14 mouse cellular contexts compared by ENCODE assay signal in genomic region chr11:23131632-23132031, GRCm38 (mm10).
"Had no signal": no experiment of that assay in that cellular context is flagged by ENCODE, and none has a peak within 500 bp of the region (broad histone marks: within the 10 kb centered on the region; RNA-seq: fewer than 3 reads in every experiment).

No protein-coding gene starts in this region.

- H3K9ac ChIP-seq: kidney, embryonic 15.5 days; limb, embryonic 15.5 days; liver, embryonic 12.5 days; lung, embryonic 15.5 days; midbrain, embryonic 15.5 days; neural tube, embryonic 13.5 days had no signal

- H3K4me2 ChIP-seq: kidney, embryonic 15.5 days; limb, embryonic 15.5 days; liver, embryonic 12.5 days; lung, embryonic 15.5 days; midbrain, embryonic 11.5 days; midbrain, embryonic 15.5 days; neural tube, embryonic 13.5 days had no signal

- H3K4me3 ChIP-seq: kidney, embryonic 15.5 days; limb, embryonic 15.5 days; liver, embryonic 12.5 days; lung, embryonic 15.5 days; midbrain, embryonic 15.5 days; neural tube, embryonic 13.5 days had no signal

- H3K27ac ChIP-seq: kidney, embryonic 15.5 days; limb, embryonic 15.5 days; liver, embryonic 12.5 days; lung, embryonic 15.5 days; midbrain, embryonic 15.5 days; neural tube, embryonic 13.5 days; stomach, postnatal 0 days had no signal

- H3K27me3 ChIP-seq: kidney, embryonic 15.5 days; limb, embryonic 15.5 days; liver, embryonic 12.5 days; lung, embryonic 15.5 days; midbrain, embryonic 15.5 days; neural tube, embryonic 13.5 days had no signal

- H3K9me3 ChIP-seq: kidney, embryonic 15.5 days; limb, embryonic 15.5 days; liver, embryonic 12.5 days; lung, embryonic 15.5 days; midbrain, embryonic 15.5 days; neural tube, embryonic 13.5 days had no signal

- H3K4me1 ChIP-seq: kidney, embryonic 15.5 days; limb, embryonic 15.5 days; liver, embryonic 12.5 days; lung, embryonic 15.5 days; midbrain, embryonic 15.5 days; neural tube, embryonic 13.5 days had no signal

- DNase-seq: kidney, postnatal 25 days; layer of hippocampus, adult 9-11 months; layer of hippocampus, postnatal 36 days; lung, postnatal 36 days; right cerebral cortex, postnatal 14 days; thymus, postnatal 4 days had no signal

- H3K36me3 ChIP-seq: kidney, embryonic 15.5 days; limb, embryonic 15.5 days; liver, embryonic 12.5 days; lung, embryonic 15.5 days; midbrain, embryonic 15.5 days; neural tube, embryonic 13.5 days had no signal

- ATAC-seq: liver, embryonic 12.5 days; midbrain, embryonic 15.5 days had no signal
